Mouse (Mus musculus): ENCODE results near the gene Rhbdd1. TPM values are rescaled to one million over a fixed set of nuclear protein-coding genes. Genes with fewer than 3 reads are reported as not detected.

The Rhbdd1 gene
- total and polyA plus RNA-seq, 3 experiments, result 12.6 to 21.8 (median 19.8) TPM

GRCm38 (mm10) chr1:82440123-82440522, 123.9 kb downstream of the Rhbdd1 start:
- Histone ChIP-seq H3K4me2 (ENCODE audit: insufficient read depth, low read depth, poor library complexity, severe bottlenecking) (no peak overlapping the region), H3K27me3 (replicated peaks) (no peaks in the 10 kb centered on the region), H3K9me3 (replicated peaks; ENCODE audit: low read length) (no peaks in the 10 kb centered on the region), H3K27ac (ENCODE audit: insufficient read depth, low read depth) (no peak overlapping the region), H3K9ac (ENCODE audit: insufficient read depth, low read depth) (no peak overlapping the region), H3K4me3 (replicated peaks in 1 of 3; ENCODE audit: low read depth in 2 of 3, low read length in 2 of 3, poor library complexity in 1 of 3) (no peak overlapping the region), H3K36me3 (replicated peaks in 1 of 2; ENCODE audit: control insufficient read depth in 1 of 2, insufficient read depth in 1 of 2, low read length in 1 of 2) (peaks cover 7 to 59% of the 10 kb centered on the region in 2 experiments), H3K79me2 (replicated peaks; ENCODE audit: control insufficient read depth, extremely low read depth, insufficient read depth, poor library complexity, severe bottlenecking) (no peaks in the 10 kb centered on the region), H3K4me1 (ENCODE audit: control insufficient read depth in 1 of 2, insufficient read depth in 2 of 2) (peaks cover 7 to 17% of the 10 kb centered on the region in 2 experiments)
- dilution Hi-C loops (cut with MboI; ENCODE audit: extremely low pct_ligation_motif_present, extremely low pct_unique_long_range_greater_than_20kb, low sequenced_read_pairs) (no loop called here), in situ Hi-C loops (cut with MboI; ENCODE audit: low pct_ligation_motif_present, low pct_unique_long_range_greater_than_20kb, low sequenced_read_pairs) (no loop called here)
- DNase-seq (ENCODE audit: extremely low read depth), result no peak
- TF ChIP-seq JUN (IDR thresholded peaks at IDR 0.05; ENCODE audit: insufficient read depth, low read depth, low read length) (no peak), POLR2AphosphoS2 (IDR thresholded peaks at IDR 0.05; ENCODE audit: low read depth, low read length) (no peak), MYC (IDR thresholded peaks at IDR 0.05; ENCODE audit: low read depth, low read length) (no peak), TCF12 (IDR thresholded peaks at IDR 0.05; ENCODE audit: low read depth, low read length) (no peak), ETS1 (conservative IDR thresholded peaks at IDR 0.05; ENCODE audit: low read depth, low read length) (no peak), RCOR1 (conservative IDR thresholded peaks at IDR 0.05; ENCODE audit: low read depth, low read length) (no peak), PAX5 (IDR thresholded peaks at IDR 0.05; ENCODE audit: low read length) (no peak), CTCF (conservative IDR thresholded peaks at IDR 0.05 in 1 of 2, IDR thresholded peaks at IDR 0.05 in 1 of 2; ENCODE audit: low read depth in 2 of 2, low read length in 2 of 2) (no peak), USF1 (IDR thresholded peaks at IDR 0.05; ENCODE audit: low read depth, low read length) (no peak), E2F4 (IDR thresholded peaks at IDR 0.05; ENCODE audit: insufficient replicate concordance, low read depth, low read length) (no peak), TBP (conservative IDR thresholded peaks at IDR 0.05; ENCODE audit: low read depth, low read length) (no peak), MAZ (IDR thresholded peaks at IDR 0.05; ENCODE audit: low read depth, low read length) (no peak), KAT2A (IDR thresholded peaks at IDR 0.05; ENCODE audit: insufficient replicate concordance, low read length) (no peak), HCFC1 (IDR thresholded peaks at IDR 0.05; ENCODE audit: low read depth, low read length) (no peak)

DNA sequence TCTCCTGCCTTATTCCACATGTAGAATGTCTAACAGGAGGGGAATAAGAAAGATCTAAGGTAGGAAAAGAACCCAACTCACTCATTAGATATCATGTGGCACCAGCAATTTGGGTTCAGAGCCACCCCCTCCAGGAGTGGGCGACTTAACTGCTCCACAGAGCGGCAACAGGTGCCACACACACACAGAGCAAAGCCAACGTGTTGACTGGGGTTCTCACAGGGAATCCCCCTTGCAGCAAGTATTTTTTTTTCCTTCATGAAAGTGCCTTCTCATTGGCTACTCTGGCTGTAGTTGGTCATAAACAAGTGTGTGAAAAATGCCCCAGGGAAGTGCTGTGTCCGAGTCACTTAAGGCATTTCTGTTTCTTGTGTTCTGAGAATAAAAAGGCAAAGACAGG, 127.3 kb downstream of the Rhbdd1 start:
- peak; percentile 20 for DNase-seq (ENCODE audit: extremely low read depth)

More for the DNA sequence above, 127.3 kb downstream of the Rhbdd1 start:
- Histone ChIP-seq H3K27me3 (replicated peaks) (no peaks in the 10 kb centered on the region), H3K4me1 (ENCODE audit: control insufficient read depth in 1 of 2, insufficient read depth in 2 of 2) (peaks cover 7 to 17% of the 10 kb centered on the region in 2 experiments), H3K27ac (ENCODE audit: insufficient read depth, low read depth) (no peak overlapping the region), H3K9me3 (replicated peaks; ENCODE audit: low read length) (no peaks in the 10 kb centered on the region), H3K79me2 (replicated peaks; ENCODE audit: control insufficient read depth, extremely low read depth, insufficient read depth, poor library complexity, severe bottlenecking) (no peaks in the 10 kb centered on the region), H3K9ac (ENCODE audit: insufficient read depth, low read depth) (no peak overlapping the region), H3K4me2 (ENCODE audit: insufficient read depth, low read depth, poor library complexity, severe bottlenecking) (no peak overlapping the region), H3K4me3 (replicated peaks in 1 of 3; ENCODE audit: low read depth in 2 of 3, low read length in 2 of 3, poor library complexity in 1 of 3) (no peak overlapping the region), H3K36me3 (replicated peaks in 1 of 2; ENCODE audit: control insufficient read depth in 1 of 2, insufficient read depth in 1 of 2, low read length in 1 of 2) (peaks cover 15 to 58% of the 10 kb centered on the region in 2 experiments)
- in situ Hi-C loops (cut with MboI; ENCODE audit: low pct_ligation_motif_present, low pct_unique_long_range_greater_than_20kb, low sequenced_read_pairs), result no loop called here
- dilution Hi-C loops (cut with MboI; ENCODE audit: extremely low pct_ligation_motif_present, extremely low pct_unique_long_range_greater_than_20kb, low sequenced_read_pairs), result no loop called here
- TF ChIP-seq POLR2AphosphoS2 (IDR thresholded peaks at IDR 0.05; ENCODE audit: low read depth, low read length), result no peak
- peak; percentile 80 for TF ChIP-seq ZNF384 (IDR thresholded peaks at IDR 0.05; ENCODE audit: low read depth, low read length)
